Mouse (Mus musculus): ENCODE measurements around the gene Ubl7.

- TF ChIP-seq POLR2A (IDR thresholded peaks at IDR 0.05; ENCODE audit: insufficient read length, low read depth) (no peak), USF1 (IDR thresholded peaks at IDR 0.05; ENCODE audit: low read depth) (no peak), MAX (IDR thresholded peaks at IDR 0.05; ENCODE audit: low read depth) (no peak), E2F4 (IDR thresholded peaks at IDR 0.05; ENCODE audit: insufficient read depth) (no peak), MYOD1 (IDR thresholded peaks at IDR 0.05; ENCODE audit: control insufficient read depth in 1 of 3, insufficient read length in 2 of 3, low read depth in 2 of 3) (no peak), CEBPB (IDR thresholded peaks at IDR 0.05; ENCODE audit: insufficient read depth, poor library complexity, severe bottlenecking) (no peak)
These were observed 52.6 kb downstream of the Ubl7 start for GRCm38 (mm10) chr9:57963249-57963997.
